Mouse (Mus musculus): ENCODE data around the gene Prss28.

Gene Prss28

GRCm38 (mm10) chr17:25308346-25308745 lies at the start of gene Prss28:
Gene Prss28, plus strand, starts transcription at chr17:25308646.
- DNase-seq (ENCODE audit: low spot score) = no peak

GRCm38 (mm10) chr17:25264453-25264852 lies 44.0 kb upstream of the Prss28 start:
- DNase-seq (ENCODE audit: low spot score) = no peak

GRCm38 (mm10) chr17:25270795-25271335 lies 37.6 kb upstream of the Prss28 start:
- DNase-seq (ENCODE audit: low spot score) = no peak

- DNase-seq (ENCODE audit: low spot score) = no peak
Observed at GRCm38 (mm10) chr17:25272326-25272725, 36.1 kb upstream of the Prss28 start.

GRCm38 (mm10) chr17:25272951-25273705 lies 35.3 kb upstream of the Prss28 start:
- peak; percentile 93 for DNase-seq (ENCODE audit: low spot score)

GRCm38 (mm10) chr17:25273706-25274501 lies 34.5 kb upstream of the Prss28 start:
- DNase-seq (ENCODE audit: low spot score) = peak; percentile 99

- DNase-seq (ENCODE audit: low spot score) = no peak
Observed at GRCm38 (mm10) chr17:25274571-25275346, 33.7 kb upstream of the Prss28 start, which contains the start of gene Ube2i. Gene Ube2i, minus strand, starts transcription at chr17:25274622.

- no peak for DNase-seq (ENCODE audit: low spot score)
Observed at GRCm38 (mm10) chr17:25275833-25276232, 32.6 kb upstream of the Prss28 start.

GRCm38 (mm10) chr17:25282133-25282532 lies 26.3 kb upstream of the Prss28 start:
- peak; percentile 18 for DNase-seq (ENCODE audit: low spot score)

- DNase-seq (ENCODE audit: low spot score) = peak; percentile 36
Observed at GRCm38 (mm10) chr17:25285033-25285432, 23.4 kb upstream of the Prss28 start.

GRCm38 (mm10) chr17:25288842-25289241 lies 19.6 kb upstream of the Prss28 start:
- DNase-seq (ENCODE audit: low spot score) = peak; percentile 21

- DNase-seq (ENCODE audit: low spot score) = no peak
Observed at GRCm38 (mm10) chr17:25290411-25290810, 18.0 kb upstream of the Prss28 start.

GRCm38 (mm10) chr17:25293495-25293894 lies 15.0 kb upstream of the Prss28 start:
- DNase-seq (ENCODE audit: low spot score) = no peak

- no peak for DNase-seq (ENCODE audit: low spot score)
Observed at GRCm38 (mm10) chr17:25294111-25294510, 14.3 kb upstream of the Prss28 start.

- DNase-seq (ENCODE audit: low spot score) = no peak
Observed at GRCm38 (mm10) chr17:25298094-25298493, 10.4 kb upstream of the Prss28 start, which contains the start of gene Prss34. Gene Prss34, plus strand, starts transcription at chr17:25298394.

- no peak for DNase-seq (ENCODE audit: low spot score)
Observed at GRCm38 (mm10) chr17:25318354-25318753, 9.9 kb downstream of the Prss28 start, which contains the start of gene Prss29. Gene Prss29, plus strand, starts transcription at chr17:25318654.

- DNase-seq (ENCODE audit: low spot score) = no peak
Observed at GRCm38 (mm10) chr17:25320819-25321218, 12.4 kb downstream of the Prss28 start.

GRCm38 (mm10) chr17:25322930-25323329 lies 14.5 kb downstream of the Prss28 start:
- DNase-seq (ENCODE audit: low spot score) = no peak

- DNase-seq (ENCODE audit: low spot score) = no peak
Observed at GRCm38 (mm10) chr17:25332321-25332720, 23.9 kb downstream of the Prss28 start.

- peak; percentile 27 for DNase-seq (ENCODE audit: low spot score)
Observed at GRCm38 (mm10) chr17:25333943-25334342, 25.5 kb downstream of the Prss28 start.

- no peak for DNase-seq (ENCODE audit: low spot score)
Observed at GRCm38 (mm10) chr17:25338218-25338617, 29.8 kb downstream of the Prss28 start.

- DNase-seq (ENCODE audit: low spot score) = no peak
Observed at GRCm38 (mm10) chr17:25340003-25340402, 31.6 kb downstream of the Prss28 start.
